Mouse (Mus musculus): ENCODE measurements around the gene Trappc2. TPM values are rescaled to one million over a fixed set of nuclear protein-coding genes. Genes with fewer than 3 reads are reported as not detected.

Gene Trappc2
- 11.0 and 12.3 TPM in 2 replicates for polyA plus RNA-seq (2011; ENCODE audit: insufficient read depth, insufficient read length, low read depth, missing spikeins)

DNA sequence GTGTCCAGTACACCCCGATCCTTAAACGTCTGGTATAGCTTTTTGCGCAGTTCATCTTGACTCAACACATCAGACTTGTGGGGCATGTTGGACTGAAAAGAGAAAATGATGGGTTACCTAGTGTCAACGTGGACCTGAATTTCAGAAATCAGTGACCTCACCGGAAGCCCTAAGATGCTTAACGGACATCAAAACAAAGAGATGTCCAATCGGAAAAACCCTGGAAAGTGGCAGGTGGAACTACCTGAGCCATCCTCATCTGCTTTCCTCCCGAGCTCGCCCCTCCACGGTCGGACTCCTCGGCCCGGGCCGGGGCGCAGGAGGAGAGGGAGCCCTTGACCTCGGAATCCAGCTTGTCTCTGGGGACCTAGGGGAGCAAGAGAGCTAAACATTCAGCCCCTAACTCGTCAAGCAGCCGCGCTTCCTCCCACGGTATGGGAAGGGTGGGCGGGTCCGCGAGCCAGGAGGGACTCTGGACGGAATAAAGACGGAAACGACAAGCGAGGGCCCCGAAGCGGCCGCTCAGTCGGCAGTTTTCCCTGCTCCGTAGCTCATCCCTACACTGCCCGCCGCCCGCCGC, at the start of gene Trappc2:
TSS of gene Trappc2 (plus strand) at position 539 of the 580 bp plus-strand sequence.
- Histone ChIP-seq H3K27ac (ENCODE audit: insufficient read depth, low read length) (no peak within 1 kb of the TSS; the same call in 1 of the 2 replicates), H3K4me1 (ENCODE audit: control insufficient read depth, insufficient read depth, low read length) (no peaks in the 10 kb centered on the region), H3K4me3 (ENCODE audit: low read depth, low read length) (peak within 1 kb of the TSS; percentile 96), H3K9ac (ENCODE audit: low read depth, poor library complexity, severe bottlenecking) (peak within 1 kb of the TSS; percentile 99), H3K9me3 (replicated peaks; ENCODE audit: control insufficient read depth, insufficient read depth, low read length, poor library complexity, severe bottlenecking) (no peaks in the 10 kb centered on the region), H3K36me3 (ENCODE audit: control insufficient read depth, insufficient read depth, low read length, poor library complexity, severe bottlenecking) (no peaks in the 10 kb centered on the region), H3K27me3 (ENCODE audit: control insufficient read depth, insufficient read depth, low read length, poor library complexity, severe bottlenecking) (no peaks in the 10 kb centered on the region)
- TF ChIP-seq CTCF (IDR thresholded peaks at IDR 0.05; ENCODE audit: low read depth, low read length) (no peak), POLR2A (IDR thresholded peaks at IDR 0.05; ENCODE audit: insufficient read depth, low read length) (no peak), EP300 (IDR thresholded peaks at IDR 0.05; ENCODE audit: insufficient read depth, low read depth, low read length) (no peak)

DNA sequence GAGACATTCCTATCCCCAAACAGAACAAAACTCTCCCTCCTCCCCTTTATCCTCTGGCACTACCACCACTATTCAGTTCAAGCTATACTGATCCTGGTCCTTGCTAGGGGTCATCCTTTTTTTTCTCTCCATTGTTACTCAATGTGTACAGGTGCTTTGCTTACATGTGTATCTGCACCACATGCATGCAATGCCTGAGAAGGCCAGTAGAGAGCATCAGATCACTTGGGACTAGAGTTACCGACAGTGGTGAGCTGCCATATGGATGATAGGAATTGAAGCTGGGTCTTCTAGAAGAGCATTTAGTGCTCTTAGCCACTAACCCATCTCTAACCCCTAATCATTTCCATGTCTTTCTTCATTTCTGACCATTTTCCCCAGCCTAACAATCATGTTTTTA, 46.6 kb upstream of the Trappc2 start:
- Histone ChIP-seq H3K9me3 (replicated peaks; ENCODE audit: control insufficient read depth, insufficient read depth, low read length, poor library complexity, severe bottlenecking) (no peaks in the 10 kb centered on the region), H3K9ac (ENCODE audit: low read depth, poor library complexity, severe bottlenecking) (no peak overlapping the region), H3K4me1 (ENCODE audit: control insufficient read depth, insufficient read depth, low read length) (no peaks in the 10 kb centered on the region), H3K36me3 (ENCODE audit: control insufficient read depth, insufficient read depth, low read length, poor library complexity, severe bottlenecking) (no peaks in the 10 kb centered on the region; the same call in none of the 2 replicates), H3K27ac (ENCODE audit: insufficient read depth, low read length) (no peak overlapping the region), H3K4me3 (ENCODE audit: low read depth, low read length) (no peak overlapping the region), H3K27me3 (ENCODE audit: control insufficient read depth, insufficient read depth, low read length, poor library complexity, severe bottlenecking) (no peaks in the 10 kb centered on the region)
- TF ChIP-seq CTCF (IDR thresholded peaks at IDR 0.05; ENCODE audit: low read depth, low read length), result no peak
- TF ChIP-seq POLR2A (IDR thresholded peaks at IDR 0.05; ENCODE audit: insufficient read depth, low read length), result no peak
- TF ChIP-seq EP300 (IDR thresholded peaks at IDR 0.05; ENCODE audit: insufficient read depth, low read depth, low read length), result no peak

DNA sequence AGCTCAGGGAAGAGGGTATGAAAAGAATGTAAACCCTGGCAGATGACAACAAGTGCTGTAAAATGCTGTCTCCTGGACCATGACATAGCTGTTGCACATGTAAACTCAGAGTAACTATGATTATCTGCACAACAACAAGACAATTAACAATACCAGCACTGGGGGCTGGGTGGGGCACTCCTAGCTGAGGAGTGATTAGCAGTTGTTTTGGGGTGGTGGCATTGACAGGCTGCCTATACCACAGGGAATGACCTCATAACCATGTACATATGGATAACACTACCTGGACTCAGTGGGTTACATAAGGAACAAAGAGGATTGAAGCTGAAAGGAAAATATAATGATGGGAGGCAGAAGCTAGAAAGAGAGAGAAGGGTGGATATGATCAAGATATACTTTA, 32.5 kb upstream of the Trappc2 start:
- Histone ChIP-seq H3K27ac (ENCODE audit: insufficient read depth, low read length) (no peak overlapping the region), H3K9me3 (replicated peaks; ENCODE audit: control insufficient read depth, insufficient read depth, low read length, poor library complexity, severe bottlenecking) (no peaks in the 10 kb centered on the region), H3K4me1 (ENCODE audit: control insufficient read depth, insufficient read depth, low read length) (no peaks in the 10 kb centered on the region), H3K36me3 (ENCODE audit: control insufficient read depth, insufficient read depth, low read length, poor library complexity, severe bottlenecking) (peaks cover 4% of the 10 kb centered on the region), H3K4me3 (ENCODE audit: low read depth, low read length) (no peak overlapping the region), H3K9ac (ENCODE audit: low read depth, poor library complexity, severe bottlenecking) (no peak overlapping the region), H3K27me3 (ENCODE audit: control insufficient read depth, insufficient read depth, low read length, poor library complexity, severe bottlenecking) (no peaks in the 10 kb centered on the region)
- TF ChIP-seq CTCF (IDR thresholded peaks at IDR 0.05; ENCODE audit: low read depth, low read length) (no peak), POLR2A (IDR thresholded peaks at IDR 0.05; ENCODE audit: insufficient read depth, low read length) (no peak), EP300 (IDR thresholded peaks at IDR 0.05; ENCODE audit: insufficient read depth, low read depth, low read length) (no peak)

DNA sequence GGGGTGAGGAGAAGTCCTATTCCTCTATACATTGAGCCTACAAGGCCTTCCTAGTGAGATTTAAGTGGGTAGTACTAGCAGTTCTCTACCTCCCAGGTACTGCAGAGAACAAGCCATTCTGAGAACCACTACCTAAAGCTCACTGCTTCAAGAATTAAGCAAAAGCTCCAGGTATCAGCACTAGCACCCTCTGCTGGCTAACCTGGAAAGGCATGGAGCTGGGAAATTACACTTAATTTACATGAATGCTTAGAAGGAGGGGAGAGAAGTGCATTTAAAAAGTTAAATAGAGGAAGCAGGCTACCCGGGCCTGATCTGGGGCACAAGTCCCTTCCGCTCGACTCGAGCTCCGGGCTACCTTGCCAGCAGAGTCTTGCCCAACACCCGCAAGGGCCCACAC, 24.2 kb upstream of the Trappc2 start:
- TF ChIP-seq EP300 (IDR thresholded peaks at IDR 0.05; ENCODE audit: insufficient read depth, low read depth, low read length), result no peak
- TF ChIP-seq CTCF (IDR thresholded peaks at IDR 0.05; ENCODE audit: low read depth, low read length), result no peak
- no peak for TF ChIP-seq POLR2A (IDR thresholded peaks at IDR 0.05; ENCODE audit: insufficient read depth, low read length)
- no peaks in the 10 kb centered on the region for H3K4me1 ChIP-seq (ENCODE audit: control insufficient read depth, insufficient read depth, low read length)
- no peak overlapping the region for H3K9ac ChIP-seq (ENCODE audit: low read depth, poor library complexity, severe bottlenecking)
- H3K9me3 ChIP-seq (replicated peaks; ENCODE audit: control insufficient read depth, insufficient read depth, low read length, poor library complexity, severe bottlenecking), result no peaks in the 10 kb centered on the region
- no peak overlapping the region for H3K4me3 ChIP-seq (ENCODE audit: low read depth, low read length)
- H3K36me3 ChIP-seq (ENCODE audit: control insufficient read depth, insufficient read depth, low read length, poor library complexity, severe bottlenecking), result no peaks in the 10 kb centered on the region
- H3K27me3 ChIP-seq (ENCODE audit: control insufficient read depth, insufficient read depth, low read length, poor library complexity, severe bottlenecking), result no peaks in the 10 kb centered on the region
- H3K27ac ChIP-seq (ENCODE audit: insufficient read depth, low read length), result no peak overlapping the region

DNA sequence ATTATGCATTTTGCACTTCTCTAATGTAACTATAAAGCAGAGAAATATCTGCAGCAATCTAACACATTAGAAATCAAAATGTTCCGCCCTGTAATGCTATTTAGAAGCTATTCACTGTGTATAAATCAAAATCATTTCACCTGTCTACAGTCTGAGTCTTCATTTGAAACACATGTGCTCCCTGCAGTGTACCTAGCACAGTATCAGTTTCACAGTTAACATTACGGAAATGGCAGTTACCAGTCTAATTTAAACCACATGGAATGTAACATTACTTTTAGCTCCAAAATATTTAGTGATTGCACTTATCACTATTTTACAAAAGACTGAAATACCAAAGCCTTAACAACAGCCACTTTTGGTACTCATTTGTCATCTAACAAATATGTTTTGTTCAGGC, 5.6 kb upstream of the Trappc2 start:
- H3K4me3 ChIP-seq (ENCODE audit: low read depth, low read length), result no peak overlapping the region
- no peak overlapping the region for H3K9ac ChIP-seq (ENCODE audit: low read depth, poor library complexity, severe bottlenecking)
- TF ChIP-seq CTCF (IDR thresholded peaks at IDR 0.05; ENCODE audit: low read depth, low read length) (no peak), EP300 (IDR thresholded peaks at IDR 0.05; ENCODE audit: insufficient read depth, low read depth, low read length) (no peak), POLR2A (IDR thresholded peaks at IDR 0.05; ENCODE audit: insufficient read depth, low read length) (no peak)
- no peak overlapping the region for H3K27ac ChIP-seq (ENCODE audit: insufficient read depth, low read length)
- no peaks in the 10 kb centered on the region for H3K4me1 ChIP-seq (ENCODE audit: control insufficient read depth, insufficient read depth, low read length)
- H3K9me3 ChIP-seq (replicated peaks; ENCODE audit: control insufficient read depth, insufficient read depth, low read length, poor library complexity, severe bottlenecking), result no peaks in the 10 kb centered on the region
- no peaks in the 10 kb centered on the region for H3K27me3 ChIP-seq (ENCODE audit: control insufficient read depth, insufficient read depth, low read length, poor library complexity, severe bottlenecking)
- H3K36me3 ChIP-seq (ENCODE audit: control insufficient read depth, insufficient read depth, low read length, poor library complexity, severe bottlenecking), result no peaks in the 10 kb centered on the region; the same call in 1 of the 2 replicates

DNA sequence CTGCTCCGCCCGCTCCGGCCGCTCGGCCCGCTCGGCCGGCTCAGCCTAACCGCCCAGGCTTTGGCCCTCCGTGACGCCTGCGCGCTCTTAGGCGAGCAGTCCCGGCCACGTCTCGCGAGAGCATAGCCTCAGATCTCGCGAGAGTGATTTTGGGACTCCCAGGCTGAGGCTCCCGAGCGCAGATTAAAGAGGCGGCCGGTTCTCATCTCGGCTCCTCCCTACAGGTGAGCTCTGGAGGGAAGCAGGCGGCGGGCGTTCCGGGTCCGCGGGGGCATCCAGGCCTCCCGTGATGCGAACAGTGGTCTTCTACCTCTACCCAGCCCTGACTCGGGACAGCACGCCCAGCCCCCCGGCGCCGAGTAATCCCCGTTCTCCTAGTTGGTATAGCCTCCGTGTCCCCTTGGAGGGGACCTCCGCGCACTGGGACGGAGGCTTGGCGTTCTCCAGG, 266 bp downstream of the Trappc2 start, which contains the start of gene Ofd1:
TSS of gene Ofd1 (minus strand) at position 89 of the 448 bp plus-strand sequence.
- Histone ChIP-seq H3K4me1 (ENCODE audit: control insufficient read depth, insufficient read depth, low read length) (no peaks in the 10 kb centered on the region), H3K9ac (ENCODE audit: low read depth, poor library complexity, severe bottlenecking) (peak within 1 kb of the TSS; percentile 99), H3K4me3 (ENCODE audit: low read depth, low read length) (peak within 1 kb of the TSS; percentile 96), H3K27ac (ENCODE audit: insufficient read depth, low read length) (no peak within 1 kb of the TSS; the same call in 1 of the 2 replicates), H3K36me3 (ENCODE audit: control insufficient read depth, insufficient read depth, low read length, poor library complexity, severe bottlenecking) (no peaks in the 10 kb centered on the region), H3K27me3 (ENCODE audit: control insufficient read depth, insufficient read depth, low read length, poor library complexity, severe bottlenecking) (no peaks in the 10 kb centered on the region), H3K9me3 (replicated peaks; ENCODE audit: control insufficient read depth, insufficient read depth, low read length, poor library complexity, severe bottlenecking) (no peaks in the 10 kb centered on the region)
- no peak for TF ChIP-seq EP300 (IDR thresholded peaks at IDR 0.05; ENCODE audit: insufficient read depth, low read depth, low read length)
- TF ChIP-seq POLR2A (IDR thresholded peaks at IDR 0.05; ENCODE audit: insufficient read depth, low read length), result peak; percentile 8
